Mouse (Mus musculus) cerebellum, adult (tissue): ENCODE data around the gene Vmn1r137.
"Not testable (repeated sequence)": the region's sequence is repeated elsewhere in the genome, so short reads cannot be mapped to it uniquely, and the experiment has no call there.

ENCODE experiments used
- ATAC-seq: cut with Nextera tagmentation; 2 replicates; pipeline ENCODE4 v1.9.2; 2017; ENCODE audit warnings: mild to moderate bottlenecking, moderate library complexity, mixed read lengths; ENCODE audit not compliant: insufficient number of reproducible peaks, low FRiP score, low TSS enrichment

The Vmn1r137 gene

DNA sequence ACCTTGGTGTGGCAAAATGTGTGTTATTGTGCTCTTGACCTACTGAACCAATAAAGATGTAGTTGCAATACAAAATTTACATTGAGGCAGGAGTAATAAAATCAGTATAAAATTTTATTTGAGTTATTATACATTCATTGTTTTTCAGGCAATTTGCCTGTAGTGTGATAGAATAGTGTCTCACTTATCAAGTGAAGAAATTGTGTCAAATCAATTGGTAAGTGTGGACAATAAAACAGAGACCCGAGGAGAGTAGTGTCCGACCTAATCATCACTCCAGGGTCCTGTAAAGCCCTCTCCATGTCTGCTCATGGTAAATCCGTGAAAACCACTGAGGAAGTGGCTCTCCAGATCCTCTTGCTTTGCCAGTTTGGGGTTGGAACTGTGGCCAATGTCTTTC lies at the start of gene Vmn1r137:
TSS of gene Vmn1r137 (plus strand) at position 301 of the 400 bp plus-strand sequence.
- ATAC-seq, result not testable (repeated sequence)

DNA sequence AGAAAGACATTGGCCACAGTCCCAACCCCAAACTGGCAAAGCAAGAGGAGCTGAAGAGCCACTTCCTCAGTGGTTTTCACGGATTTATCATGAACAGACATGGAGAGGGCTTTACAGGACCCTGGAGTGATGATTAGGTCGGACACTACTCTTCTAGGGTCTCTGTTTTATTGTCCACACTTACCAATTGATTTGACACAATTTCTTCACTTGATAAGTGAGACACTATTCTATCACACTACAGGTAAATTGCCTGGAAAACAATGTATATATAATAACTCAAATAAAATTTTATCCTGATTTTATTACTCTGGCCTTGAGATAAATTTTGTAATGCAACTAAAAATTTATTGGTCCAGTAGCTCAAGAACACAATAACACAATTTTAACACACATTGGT lies 34.4 kb downstream of the Vmn1r137 start, which contains the start of gene Vmn1r138:
TSS of gene Vmn1r138 (minus strand) at position 101 of the 400 bp plus-strand sequence.
- not testable (repeated sequence) for ATAC-seq
